Mouse (Mus musculus): ENCODE measurements around the gene Tmem232.
"Not testable (repeated sequence)": the region's sequence is repeated elsewhere in the genome, so short reads cannot be mapped to it uniquely, and the experiment has no call there.

Gene Tmem232

DNA sequence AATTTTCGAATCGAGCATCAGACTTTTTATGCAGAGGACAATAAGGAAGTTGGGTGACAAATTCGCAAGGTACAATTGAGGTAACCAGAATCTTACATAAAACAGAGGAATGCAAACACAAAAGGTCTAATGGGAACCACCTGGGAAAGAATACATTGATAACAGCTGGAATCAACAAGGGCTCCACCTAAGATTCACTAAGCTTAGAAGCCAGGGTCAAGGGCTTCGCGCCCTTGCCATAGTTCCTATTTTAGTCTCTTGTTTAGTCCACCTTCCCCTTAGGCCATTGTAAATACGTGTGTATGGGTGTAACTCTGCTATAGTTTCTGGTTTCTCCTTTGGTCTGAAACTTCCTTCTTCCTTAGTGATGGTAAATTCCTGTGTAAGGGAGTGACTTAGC lies 318.9 kb downstream of the Tmem232 start:
- not testable (repeated sequence) for DNase-seq (ENCODE audit: low spot score in 2 of 2)
